Mouse (Mus musculus): ENCODE measurements around the gene Dnaaf2. TPM values are rescaled to one million over a fixed set of nuclear protein-coding genes. Genes with fewer than 3 reads are reported as not detected.

Dnaaf2 gene
- polyA plus RNA-seq, 1 experiment, result not detected

- Histone ChIP-seq H3K27ac (ENCODE audit: insufficient read depth, low read depth, low read length) (no peak overlapping the region), H3K4me1 (ENCODE audit: control insufficient read depth, insufficient read depth, low read length) (no peaks in the 10 kb centered on the region), H3K4me3 (ENCODE audit: insufficient read depth, low read depth, low read length) (no peak overlapping the region)
- TF ChIP-seq CTCF (IDR thresholded peaks at IDR 0.05; ENCODE audit: insufficient read depth, low read depth, low read length) (no peak), POLR2A (IDR thresholded peaks at IDR 0.05; ENCODE audit: insufficient read depth, low read depth, low read length) (no peak)
- 92% methylated on average over 7 of the region's 7 CpGs for WGBS
These were observed 58.4 kb downstream of the Dnaaf2 start for GRCm38 (mm10) chr12:69139841-69140240.

DNA sequence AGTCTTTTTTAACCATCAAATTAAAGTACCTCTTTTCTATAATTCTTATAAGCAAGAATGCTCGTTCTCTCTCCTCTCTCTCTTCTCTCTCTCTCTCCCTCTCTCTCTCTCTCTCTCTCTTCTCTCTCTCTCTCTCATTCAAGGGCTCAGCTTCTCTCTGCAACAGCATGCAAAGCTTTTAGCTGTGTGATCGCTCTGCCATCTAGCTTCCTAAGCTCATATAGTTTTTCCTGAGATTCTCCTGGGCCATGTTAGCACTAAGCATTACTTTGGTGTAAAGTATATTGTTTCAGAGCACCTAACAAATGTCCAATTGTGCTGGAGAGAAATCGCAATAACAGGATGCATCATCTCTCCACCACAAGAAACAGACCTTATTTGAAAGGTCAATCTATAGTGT is 59.0 kb downstream of the Dnaaf2 start:
- no peak for TF ChIP-seq CTCF (IDR thresholded peaks at IDR 0.05; ENCODE audit: insufficient read depth, low read depth, low read length)
- no peak for TF ChIP-seq POLR2A (IDR thresholded peaks at IDR 0.05; ENCODE audit: insufficient read depth, low read depth, low read length)
- 91% methylated on average over 3 of the region's 3 CpGs for WGBS
- no peaks in the 10 kb centered on the region for H3K4me1 ChIP-seq (ENCODE audit: control insufficient read depth, insufficient read depth, low read length)

More for the DNA sequence above, 59.0 kb downstream of the Dnaaf2 start:
- H3K27ac ChIP-seq (ENCODE audit: insufficient read depth, low read depth, low read length), result no peak overlapping the region
- no peak overlapping the region for H3K4me3 ChIP-seq (ENCODE audit: insufficient read depth, low read depth, low read length)

Other genes starting within 250 kb of the Dnaaf2 start
- not detected in 2 replicates for gene Rps29, start 39.2 kb downstream of the Dnaaf2 start, polyA plus RNA-seq (2012; ENCODE audit: insufficient read depth, insufficient read length, low replicate concordance, missing spikeins)
- not detected in 2 replicates for gene Lrr1, start 29.6 kb downstream of the Dnaaf2 start, polyA plus RNA-seq (2012; ENCODE audit: insufficient read depth, insufficient read length, low replicate concordance, missing spikeins)
- gene Rpl36al, start 14.3 kb downstream of the Dnaaf2 start, polyA plus RNA-seq (2012; ENCODE audit: insufficient read depth, insufficient read length, low replicate concordance, missing spikeins), result not detected in 2 replicates
- not detected in 2 replicates for gene Mgat2, start 14.3 kb downstream of the Dnaaf2 start, polyA plus RNA-seq (2012; ENCODE audit: insufficient read depth, insufficient read length, low replicate concordance, missing spikeins)
- not detected in 2 replicates for gene Gm49383, start 1.3 kb downstream of the Dnaaf2 start, polyA plus RNA-seq (2012; ENCODE audit: insufficient read depth, insufficient read length, low replicate concordance, missing spikeins)
- not detected in 2 replicates for gene Gm49384, start 5.8 kb upstream of the Dnaaf2 start, polyA plus RNA-seq (2012; ENCODE audit: insufficient read depth, insufficient read length, low replicate concordance, missing spikeins)
- gene Pole2, start 29.8 kb upstream of the Dnaaf2 start, polyA plus RNA-seq (2012; ENCODE audit: insufficient read depth, insufficient read length, low replicate concordance, missing spikeins), result not detected in 2 replicates
- not detected in 2 replicates for gene Klhdc1, start 42.7 kb upstream of the Dnaaf2 start, polyA plus RNA-seq (2012; ENCODE audit: insufficient read depth, insufficient read length, low replicate concordance, missing spikeins)
- not detected in 2 replicates for gene Klhdc2, start 98.3 kb upstream of the Dnaaf2 start, polyA plus RNA-seq (2012; ENCODE audit: insufficient read depth, insufficient read length, low replicate concordance, missing spikeins)
- gene Nemf, start 158.7 kb upstream of the Dnaaf2 start, polyA plus RNA-seq (2012; ENCODE audit: insufficient read depth, insufficient read length, low replicate concordance, missing spikeins), result not detected in 2 replicates
- gene Arf6, start 173.7 kb upstream of the Dnaaf2 start, polyA plus RNA-seq (2012; ENCODE audit: insufficient read depth, insufficient read length, low replicate concordance, missing spikeins), result 607 TPM in 1 of 2 replicates, not detected in the other
- not detected in 2 replicates for gene Gm9887, start 174.0 kb upstream of the Dnaaf2 start, polyA plus RNA-seq (2012; ENCODE audit: insufficient read depth, insufficient read length, low replicate concordance, missing spikeins)

Measured in olfactory bulb, adult 2 months (tissue).